Mouse (Mus musculus) midbrain, embryonic 16.5 days (tissue): ENCODE results near the gene Adprhl1. TPM values are rescaled to one million over a fixed set of nuclear protein-coding genes. Genes with fewer than 3 reads are reported as not detected.

Source experiments
- ATAC-seq: fragments of 200-750 bp; cut with Nextera tagmentation; 2 replicates; pipeline ENCODE4 v1.8.0; 2017; ENCODE audit warnings: moderate TSS enrichment
- H3K27ac ChIP-seq: fragments of 300-500 bp; sonication (generic); 2 replicates; pipeline ENCODE4 v1.5.1; 2014; ENCODE audit warnings: mild to moderate bottlenecking, low read length, mixed read lengths
- H3K27me3 ChIP-seq: fragments of 300-500 bp; sonication (generic); 2 replicates; pipeline ENCODE4 v1.6.1; 2014; ENCODE audit warnings: low read depth, low read length, mixed read lengths; ENCODE audit not compliant: control insufficient read depth, insufficient read depth
- H3K36me3 ChIP-seq: fragments of 300-500 bp; sonication (generic); 2 replicates; pipeline ENCODE4 v1.6.1; 2014; ENCODE audit warnings: mild to moderate bottlenecking, low read length, moderate library complexity, mixed read lengths; ENCODE audit not compliant: control insufficient read depth, insufficient read depth
- H3K4me1 ChIP-seq: fragments of 300-500 bp; sonication (generic); 2 replicates; pipeline ENCODE4 v1.6.1; 2014; ENCODE audit warnings: mild to moderate bottlenecking, low read length, mixed read lengths; ENCODE audit not compliant: control insufficient read depth, insufficient read depth
- H3K4me2 ChIP-seq: fragments of 300-500 bp; sonication (generic); 2 replicates; pipeline ENCODE4 v1.6.1; 2014; ENCODE audit warnings: mild to moderate bottlenecking, low read length, mixed read lengths
- H3K4me3 ChIP-seq: fragments of 300-500 bp; sonication (generic); 2 replicates; pipeline ENCODE4 v1.5.1; 2014; ENCODE audit warnings: low read depth, mild to moderate bottlenecking, low read length, moderate library complexity, mixed read lengths
- H3K9ac ChIP-seq: fragments of 300-500 bp; sonication (generic); 2 replicates; pipeline ENCODE4 v1.6.1; 2014; ENCODE audit warnings: low read depth, low read length, mixed read lengths
- H3K9me3 ChIP-seq: fragments of 300-500 bp; sonication (generic); replicated peaks from 2 replicates; pipeline ENCODE4 v1.6.1; 2014; ENCODE audit warnings: mild to moderate bottlenecking, low read length, mixed read lengths; ENCODE audit not compliant: control insufficient read depth, poor library complexity, severe bottlenecking
- WGBS: fragments of 180-500 bp; shearing (Covaris S2); extraction: QIAGEN DNeasy Blood & Tissue Kit; methylation state at CpG from one replicate; pipeline ENCODE4 v1.1.7; 2014; 5-methylcytosine and 5-hydroxymethylcytosine counted together
- polyA plus RNA-seq: library from polyadenylated mRNA; unstranded; fragments of >200 nt; fragmentation: Nextera tagmentation; extraction: Ambion mirVana; gene quantifications from 2 replicates; pipeline ENCODE4 v1.2.1, GENCODE M21; 2015

Adprhl1 gene
- polyA plus RNA-seq, 1 experiment from 2014 or later, result 0.29 TPM

DNA sequence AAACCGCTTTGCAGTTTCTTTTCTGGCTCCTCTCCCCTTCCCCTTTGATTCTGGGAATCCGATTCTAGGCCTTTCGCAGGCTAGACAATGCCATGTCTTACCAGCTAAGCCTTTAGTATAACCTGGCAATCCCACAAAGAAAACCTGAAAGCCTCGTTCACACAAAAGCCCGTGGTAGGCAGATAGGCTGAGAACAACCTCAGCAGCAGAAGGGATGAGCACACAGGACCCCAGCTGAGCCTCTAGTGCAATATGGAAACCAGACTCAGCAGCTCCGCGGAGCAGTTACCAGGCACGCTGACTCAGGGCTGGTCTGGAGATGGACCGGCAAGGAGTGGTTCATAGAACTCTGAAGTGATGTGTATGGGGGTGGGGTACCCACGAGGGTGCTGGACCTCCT lies 59.1 kb downstream of the Adprhl1 start:
- Histone ChIP-seq H3K9ac (0 out of 2 replicates have a peak overlapping the region, but pooled peaks have one; percentile 35), H3K4me2 (0 out of 2 replicates have a peak overlapping the region, but pooled peaks have one; percentile 8), H3K27me3 (no peaks in the 10 kb centered on the region), H3K36me3 (no peaks in the 10 kb centered on the region), H3K4me1 (peaks cover 9% of the 10 kb centered on the region), H3K9me3 (no peaks in the 10 kb centered on the region), H3K4me3 (no peak overlapping the region), H3K27ac (peak overlapping the region; percentile 45; the same call in 1 of the 2 replicates)
- 5% methylated on average over 10 of the region's 10 CpGs for WGBS
- ATAC-seq, result peak; percentile 47; the same call in 1 of the 2 replicates

DNA sequence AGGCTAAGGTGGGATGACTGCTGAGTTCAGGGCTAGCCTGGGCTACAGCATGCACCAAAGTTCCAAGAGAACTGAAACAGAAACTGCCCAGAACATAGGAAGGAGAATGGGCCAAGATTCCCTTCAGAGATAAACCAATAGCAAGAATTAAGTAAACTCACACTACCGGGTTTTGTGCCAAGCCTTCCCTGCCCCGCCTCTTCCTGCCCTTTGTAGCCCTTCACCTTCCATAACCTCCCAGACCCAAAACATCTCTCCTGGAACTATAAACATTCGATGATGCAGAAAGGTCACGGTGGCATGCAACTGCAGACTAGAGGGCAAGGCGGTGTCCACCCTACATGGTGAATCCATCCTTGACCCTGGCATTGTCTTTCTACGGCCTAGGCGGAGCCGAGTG lies 63.7 kb downstream of the Adprhl1 start:
- no peaks in the 10 kb centered on the region for H3K27me3 ChIP-seq
- H3K27ac ChIP-seq, result no peak overlapping the region
- WGBS, result 92% methylated on average over 8 of the region's 8 CpGs
- no peak for ATAC-seq
- H3K36me3 ChIP-seq, result 0 out of 2 replicates have a peak, but pooled peaks cover 1% of the 10 kb centered on the region
- no peaks in the 10 kb centered on the region for H3K9me3 ChIP-seq
- H3K4me2 ChIP-seq, result no peak overlapping the region
- peaks cover 6% of the 10 kb centered on the region for H3K4me1 ChIP-seq
- H3K9ac ChIP-seq, result no peak overlapping the region
- H3K4me3 ChIP-seq, result no peak overlapping the region

DNA sequence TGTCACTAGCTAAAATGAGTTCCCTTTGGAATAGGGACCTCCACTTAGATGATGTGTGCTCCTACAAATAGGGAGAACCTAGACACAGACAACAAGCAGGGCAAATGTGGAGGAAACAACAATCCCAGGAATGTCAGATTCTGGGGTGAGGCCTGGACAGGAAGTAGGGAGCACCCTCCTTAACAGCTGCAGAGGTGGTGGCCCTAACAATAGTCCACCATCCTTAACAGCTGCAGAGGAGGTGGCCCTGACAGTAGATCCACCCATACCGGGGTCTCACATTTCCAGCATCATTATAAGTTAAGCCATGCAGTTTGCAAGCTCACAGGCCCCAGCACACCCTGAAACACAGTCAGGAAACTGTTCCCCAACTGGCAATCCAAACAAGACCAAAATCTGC lies 65.1 kb downstream of the Adprhl1 start:
- Histone ChIP-seq H3K4me2 (no peak overlapping the region), H3K36me3 (0 out of 2 replicates have a peak, but pooled peaks cover 2% of the 10 kb centered on the region), H3K27ac (no peak overlapping the region), H3K4me1 (no peaks in the 10 kb centered on the region), H3K9ac (no peak overlapping the region), H3K4me3 (no peak overlapping the region), H3K9me3 (no peaks in the 10 kb centered on the region), H3K27me3 (no peaks in the 10 kb centered on the region)
- ATAC-seq, result no peak
- WGBS, result 86% methylated on average over 1 of the region's 1 CpGs

DNA sequence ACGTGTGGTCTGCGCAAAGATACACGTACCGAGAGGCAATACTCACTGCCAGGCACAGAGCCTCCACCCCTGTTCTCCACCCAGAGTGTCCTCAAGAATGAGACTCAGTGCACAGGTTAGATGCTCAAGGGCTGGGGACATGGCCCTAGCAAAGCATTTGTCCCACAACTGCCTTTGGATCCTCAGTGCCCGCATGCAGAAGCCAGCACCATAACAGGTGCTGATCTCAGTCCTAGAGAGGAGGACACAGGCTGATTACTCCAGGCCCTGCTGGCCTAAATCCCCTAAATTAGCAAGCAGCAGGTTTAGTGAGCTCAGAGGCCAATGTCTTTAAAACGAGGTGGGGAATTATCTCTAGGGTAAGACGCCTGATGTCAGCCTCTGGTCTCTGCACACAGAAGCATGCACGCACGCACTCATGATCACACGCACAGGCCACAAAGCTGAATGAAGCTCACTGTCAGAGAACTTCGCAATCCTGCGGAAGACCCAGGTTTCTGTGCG lies 65.9 kb downstream of the Adprhl1 start:
- no peak for ATAC-seq
- Histone ChIP-seq H3K9me3 (no peaks in the 10 kb centered on the region), H3K4me2 (no peak overlapping the region), H3K27ac (no peak overlapping the region), H3K4me3 (no peak overlapping the region), H3K36me3 (0 out of 2 replicates have a peak, but pooled peaks cover 2% of the 10 kb centered on the region), H3K4me1 (no peaks in the 10 kb centered on the region), H3K9ac (no peak overlapping the region), H3K27me3 (no peaks in the 10 kb centered on the region)
- WGBS, result 83% methylated on average over 13 of the region's 13 CpGs

DNA sequence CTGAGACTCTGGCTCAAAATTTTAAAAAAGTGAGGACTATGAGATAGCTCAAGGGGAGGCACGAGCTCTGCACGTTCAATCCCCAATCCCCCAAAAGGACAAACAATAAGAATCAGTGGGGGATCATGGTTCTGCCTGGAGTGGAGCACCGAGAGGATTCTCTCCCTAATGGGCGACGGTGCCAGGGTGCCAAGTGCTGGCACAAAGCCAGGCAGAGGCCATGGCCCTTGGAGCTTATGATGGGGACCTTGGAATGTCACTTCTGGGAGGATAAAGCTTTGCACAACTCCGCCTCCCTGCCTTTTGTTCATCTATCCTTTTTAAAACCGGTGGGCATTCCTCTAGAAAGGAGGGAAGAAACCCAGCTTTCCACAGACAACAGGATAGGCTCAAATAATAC lies 66.3 kb downstream of the Adprhl1 start:
- Histone ChIP-seq H3K27ac (no peak overlapping the region), H3K4me1 (no peaks in the 10 kb centered on the region), H3K9me3 (no peaks in the 10 kb centered on the region), H3K4me3 (no peak overlapping the region), H3K9ac (no peak overlapping the region), H3K27me3 (no peaks in the 10 kb centered on the region), H3K36me3 (0 out of 2 replicates have a peak, but pooled peaks cover 2% of the 10 kb centered on the region), H3K4me2 (no peak overlapping the region)
- ATAC-seq, result no peak
- 54% methylated on average over 7 of the region's 7 CpGs for WGBS

DNA sequence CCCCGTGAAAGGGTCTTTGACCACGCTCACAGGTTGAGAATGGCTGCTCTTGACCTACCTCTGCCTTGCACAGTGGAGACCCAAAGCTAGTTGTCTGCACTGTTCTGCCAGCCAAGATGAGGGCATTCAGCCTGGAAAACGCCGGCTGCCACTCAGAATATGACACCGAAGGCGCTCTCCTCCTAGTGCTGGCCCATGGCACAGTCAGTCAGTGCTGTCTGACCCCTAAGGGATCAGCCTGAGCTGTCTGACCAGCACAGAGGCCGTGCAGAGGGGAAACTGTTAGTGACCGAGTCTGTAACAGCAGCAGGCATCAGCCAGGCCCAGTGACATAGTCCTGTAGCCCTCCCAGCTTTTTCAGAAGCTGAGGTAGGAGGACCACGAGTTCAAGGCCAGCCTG lies 66.7 kb downstream of the Adprhl1 start:
- 83% methylated on average over 9 of the region's 9 CpGs for WGBS
- H3K27me3 ChIP-seq, result no peaks in the 10 kb centered on the region
- H3K4me3 ChIP-seq, result no peak overlapping the region
- H3K27ac ChIP-seq, result no peak overlapping the region
- ATAC-seq, result no peak
- no peaks in the 10 kb centered on the region for H3K4me1 ChIP-seq
- 0 out of 2 replicates have a peak, but pooled peaks cover 2% of the 10 kb centered on the region for H3K36me3 ChIP-seq
- no peak overlapping the region for H3K9ac ChIP-seq
- H3K9me3 ChIP-seq, result no peaks in the 10 kb centered on the region
- no peak overlapping the region for H3K4me2 ChIP-seq

DNA sequence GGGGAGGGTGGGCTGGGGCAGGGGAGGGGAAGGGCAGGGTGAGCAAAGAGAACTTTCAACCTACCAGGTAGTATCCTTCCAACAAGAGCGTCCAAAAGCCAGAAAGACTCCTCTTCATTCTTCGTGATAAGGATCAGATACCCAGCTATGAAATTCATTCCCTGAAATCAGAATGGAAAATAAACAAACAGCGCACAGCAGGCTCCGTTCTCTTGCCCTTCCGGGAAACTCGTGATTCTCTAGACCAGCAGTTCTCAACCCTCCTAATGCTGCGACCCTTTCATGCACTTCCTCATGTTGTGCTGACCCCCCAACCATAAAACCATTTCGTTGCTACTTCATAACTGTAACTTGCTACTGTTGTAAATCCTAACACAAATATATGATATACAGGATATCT lies 67.1 kb downstream of the Adprhl1 start:
- no peaks in the 10 kb centered on the region for H3K27me3 ChIP-seq
- H3K9ac ChIP-seq, result no peak overlapping the region
- WGBS, result 84% methylated on average over 8 of the region's 8 CpGs
- H3K9me3 ChIP-seq, result no peaks in the 10 kb centered on the region
- no peaks in the 10 kb centered on the region for H3K4me1 ChIP-seq
- H3K27ac ChIP-seq, result no peak overlapping the region
- ATAC-seq, result no peak
- no peak overlapping the region for H3K4me2 ChIP-seq
- H3K4me3 ChIP-seq, result no peak overlapping the region
- 0 out of 2 replicates have a peak, but pooled peaks cover 2% of the 10 kb centered on the region for H3K36me3 ChIP-seq

DNA sequence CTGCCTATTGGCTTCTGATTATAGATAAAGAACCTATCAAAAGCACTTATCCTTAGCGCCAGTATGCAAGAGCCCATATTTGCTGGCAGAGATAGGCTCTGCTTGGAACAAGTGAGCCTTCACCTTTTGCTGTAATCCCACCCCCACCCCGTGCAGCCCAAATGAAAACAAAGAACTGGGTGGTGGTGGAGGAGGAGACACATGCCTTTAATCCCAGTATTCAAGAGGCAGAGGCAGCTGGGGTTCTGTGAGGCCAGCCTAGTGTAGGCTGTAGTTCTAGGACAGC lies 72.3 kb downstream of the Adprhl1 start:
- ATAC-seq, result no peak
- Histone ChIP-seq H3K4me1 (no peaks in the 10 kb centered on the region), H3K4me2 (no peak overlapping the region), H3K36me3 (peaks cover 2% of the 10 kb centered on the region; the same call in 1 of the 2 replicates), H3K27me3 (no peaks in the 10 kb centered on the region), H3K9me3 (no peaks in the 10 kb centered on the region), H3K27ac (no peak overlapping the region), H3K4me3 (no peak overlapping the region), H3K9ac (no peak overlapping the region)
- 52% methylated on average over 2 of the region's 2 CpGs for WGBS

DNA sequence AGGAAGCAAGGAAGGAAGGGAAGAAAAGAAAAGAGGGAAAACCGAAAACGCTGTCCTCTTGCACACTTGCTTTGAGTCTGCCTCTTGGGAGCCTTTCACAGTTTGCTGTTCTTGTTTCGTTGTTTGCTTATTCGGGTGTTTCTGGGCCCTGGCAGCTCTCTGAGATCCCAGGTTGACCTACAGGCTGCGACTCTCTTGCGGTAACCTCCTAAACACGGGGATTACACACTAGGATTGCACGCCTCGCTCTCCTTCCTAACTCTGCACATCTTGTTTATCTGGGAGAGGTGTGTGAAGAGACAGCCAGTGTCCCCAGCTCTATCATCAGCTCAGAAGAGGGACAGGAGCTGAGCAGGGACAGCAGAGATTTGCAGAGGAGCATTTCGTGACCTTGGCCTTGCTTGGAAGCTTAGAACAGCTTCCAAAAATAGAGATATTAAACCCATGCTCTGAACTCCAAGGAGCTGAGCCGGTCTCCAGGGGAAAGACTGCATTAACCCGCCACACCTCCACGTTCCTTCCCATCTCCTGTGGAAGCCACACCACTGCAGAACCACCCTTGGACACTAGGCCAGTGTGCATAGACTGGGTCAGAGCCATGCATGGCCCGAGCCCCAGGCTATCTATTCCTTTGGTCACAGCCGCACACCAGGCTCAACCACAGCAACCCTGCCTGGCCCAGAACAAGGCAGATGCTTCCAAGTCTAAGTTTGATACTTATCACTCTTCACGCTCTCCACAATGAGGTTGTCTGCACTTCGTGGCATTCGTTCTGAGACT lies 72.9 kb downstream of the Adprhl1 start:
- ATAC-seq, result no peak
- no peak overlapping the region for H3K27ac ChIP-seq
- no peaks in the 10 kb centered on the region for H3K9me3 ChIP-seq
- H3K4me2 ChIP-seq, result no peak overlapping the region
- no peaks in the 10 kb centered on the region for H3K4me1 ChIP-seq
- H3K4me3 ChIP-seq, result no peak overlapping the region
- no peaks in the 10 kb centered on the region for H3K27me3 ChIP-seq
- H3K36me3 ChIP-seq, result peaks cover 8% of the 10 kb centered on the region
- H3K9ac ChIP-seq, result no peak overlapping the region
- 85% methylated on average over 18 of the region's 18 CpGs for WGBS
